Mouse (Mus musculus): ENCODE measurements around the gene Gm5938.

Gene Gm5938

DNA sequence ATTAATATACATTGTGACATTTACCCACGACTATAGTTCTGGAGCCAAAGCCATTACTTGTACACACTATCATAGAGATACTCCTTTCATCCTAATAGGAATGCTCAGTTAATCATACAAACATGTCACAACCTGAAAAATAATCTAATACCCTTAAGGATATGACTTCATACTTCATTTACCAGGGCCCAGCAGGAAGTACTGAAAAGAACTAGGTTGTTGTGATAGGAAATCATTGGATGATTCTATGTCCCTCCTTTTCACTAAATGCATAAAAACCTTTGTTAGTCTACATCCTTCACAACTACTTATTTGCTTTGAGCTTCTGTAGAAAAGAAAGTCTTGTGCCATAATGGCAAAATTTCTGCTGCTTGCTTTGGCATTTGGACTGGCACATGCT is at the start of gene Gm5938:
Gm5938 (plus strand) TSS at position 301 of the 400 bp plus-strand sequence.
- no peak for DNase-seq (ENCODE audit: low spot score in 2 of 2)

- DNase-seq (ENCODE audit: low spot score in 2 of 2), result no peak
Observed at GRCm38 (mm10) chrX:78091274-78091673, 34.0 kb upstream of the Gm5938 start, which contains the start of gene Obp1a. Gene Obp1a (minus strand): TSS chrX:78091374.
